Mouse (Mus musculus): ENCODE measurements around the gene Man1c1. TPM values are rescaled to one million over a fixed set of nuclear protein-coding genes. Genes with fewer than 3 reads are reported as not detected.

Gene Man1c1
- polyA plus RNA-seq, 1 experiment: 6.9 TPM

DNA sequence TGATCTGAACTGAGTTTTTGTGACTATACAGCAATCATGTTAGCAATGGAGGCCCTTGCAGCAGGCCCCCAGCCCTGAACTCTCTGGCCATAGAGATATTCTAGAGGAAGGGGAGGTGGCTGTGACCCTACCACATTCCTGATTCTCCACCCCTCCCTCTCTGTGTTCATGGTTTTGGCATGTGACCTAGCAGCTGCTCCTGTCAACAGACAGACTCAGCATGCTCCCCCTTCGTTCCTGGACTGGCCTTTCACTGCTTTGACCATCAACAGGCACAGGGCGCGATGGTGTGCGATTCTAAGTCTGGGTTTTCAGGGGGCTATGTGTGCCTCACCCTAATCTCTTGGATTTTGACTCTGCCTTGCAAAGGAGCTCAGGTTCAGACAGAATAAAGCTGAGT, 86.3 kb downstream of the Man1c1 start:
- H3K4me3 ChIP-seq (ENCODE audit: extremely low read depth, insufficient read depth, insufficient read length): no peak overlapping the region
- H3K4me1 ChIP-seq (ENCODE audit: control insufficient read depth, insufficient read depth, insufficient read length): peaks cover 21% of the 10 kb centered on the region; the same call in 1 of the 2 replicates
- no peaks in the 10 kb centered on the region for H3K27me3 ChIP-seq (ENCODE audit: control insufficient read depth, insufficient read depth, low read length)
- WGBS: 98% methylated on average over 4 of the region's 4 CpGs
- TF ChIP-seq CTCF (IDR thresholded peaks at IDR 0.05; ENCODE audit: extremely low read depth, insufficient read depth, insufficient read length, insufficient replicate concordance) (no peak), POLR2A (IDR thresholded peaks at IDR 0.05; ENCODE audit: low read depth, low read length) (no peak)
- no peaks in the 10 kb centered on the region for H3K36me3 ChIP-seq (ENCODE audit: control insufficient read depth, insufficient read depth, low read length)
- DNase-seq (ENCODE audit: low read depth in 1 of 2, low spot score in 2 of 2): no peak
- H3K27ac ChIP-seq (ENCODE audit: insufficient read depth, low read length): no peak overlapping the region

GRCm38 (mm10) chr4:134615929-134616625, 88.0 kb downstream of the Man1c1 start:
- Histone ChIP-seq H3K4me1 (ENCODE audit: control insufficient read depth, insufficient read depth, insufficient read length) (peaks cover 21% of the 10 kb centered on the region; the same call in 1 of the 2 replicates), H3K27ac (ENCODE audit: insufficient read depth, low read length) (no peak overlapping the region), H3K4me3 (ENCODE audit: extremely low read depth, insufficient read depth, insufficient read length) (no peak overlapping the region), H3K36me3 (ENCODE audit: control insufficient read depth, insufficient read depth, low read length) (no peaks in the 10 kb centered on the region), H3K27me3 (ENCODE audit: control insufficient read depth, insufficient read depth, low read length) (no peaks in the 10 kb centered on the region)
- DNase-seq (ENCODE audit: low read depth in 1 of 2, low spot score in 2 of 2): no peak
- no peak for TF ChIP-seq POLR2A (IDR thresholded peaks at IDR 0.05; ENCODE audit: low read depth, low read length)
- TF ChIP-seq CTCF (IDR thresholded peaks at IDR 0.05; ENCODE audit: extremely low read depth, insufficient read depth, insufficient read length, insufficient replicate concordance): no peak
- 91% methylated on average over 15 of the region's 15 CpGs for WGBS

DNA sequence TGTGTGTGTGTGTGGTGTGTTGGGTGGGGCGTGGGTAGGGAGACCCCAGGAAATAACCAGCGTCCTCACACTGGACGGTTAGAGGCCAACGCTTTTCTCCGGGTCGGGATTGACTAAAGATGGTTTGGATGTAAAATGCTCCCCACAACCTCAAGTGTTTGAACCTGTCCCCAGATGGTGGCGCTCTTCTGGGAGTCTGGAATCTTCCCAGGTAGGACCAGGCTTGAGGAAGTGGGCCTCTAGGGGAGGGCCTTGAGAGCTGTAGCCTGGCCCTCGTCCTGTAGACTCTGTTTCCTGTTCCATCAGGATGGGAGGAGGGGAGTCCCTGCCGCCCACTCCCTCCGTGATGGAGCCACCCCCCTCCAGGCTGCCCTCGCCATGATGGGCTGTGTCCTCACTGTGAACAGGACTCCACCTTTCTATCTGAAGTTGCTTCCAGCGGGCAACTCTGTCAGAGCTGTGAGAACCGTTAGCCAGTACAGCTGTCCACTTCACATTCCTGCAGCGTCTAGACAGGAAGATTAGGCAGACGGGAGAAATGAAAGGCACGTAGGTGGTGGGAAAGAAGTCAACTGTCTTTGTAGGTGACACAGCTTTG, 91.9 kb downstream of the Man1c1 start:
- WGBS: 81% methylated on average over 16 of the region's 16 CpGs
- TF ChIP-seq CTCF (IDR thresholded peaks at IDR 0.05; ENCODE audit: extremely low read depth, insufficient read depth, insufficient read length, insufficient replicate concordance) (no peak), POLR2A (IDR thresholded peaks at IDR 0.05; ENCODE audit: low read depth, low read length) (no peak)
- no peak overlapping the region for H3K4me3 ChIP-seq (ENCODE audit: extremely low read depth, insufficient read depth, insufficient read length)

DNA sequence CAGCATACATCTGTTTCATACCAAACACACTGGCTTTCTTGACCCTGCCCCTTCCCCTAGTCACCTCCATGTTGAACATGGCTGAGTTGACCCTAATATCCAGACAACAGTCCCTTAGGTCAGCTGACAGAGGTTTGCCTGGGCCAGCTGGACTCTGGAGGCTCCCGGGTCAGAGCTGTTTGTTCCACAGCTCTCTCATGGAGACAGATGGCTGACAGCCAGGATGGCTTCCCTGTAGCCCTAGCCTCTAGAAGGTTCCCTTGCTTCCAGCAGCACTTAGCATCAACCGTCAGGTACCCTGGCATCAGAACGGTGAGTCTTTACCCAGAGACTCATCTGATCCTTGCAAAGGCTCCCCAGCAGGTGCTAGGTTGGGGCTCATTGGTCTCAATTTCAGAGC, 93.5 kb downstream of the Man1c1 start:
- Histone ChIP-seq H3K4me1 (ENCODE audit: control insufficient read depth, insufficient read depth, insufficient read length) (peaks cover 3% of the 10 kb centered on the region; the same call in 1 of the 2 replicates), H3K27ac (ENCODE audit: insufficient read depth, low read length) (no peak overlapping the region), H3K4me3 (ENCODE audit: extremely low read depth, insufficient read depth, insufficient read length) (no peak overlapping the region), H3K36me3 (ENCODE audit: control insufficient read depth, insufficient read depth, low read length) (no peaks in the 10 kb centered on the region), H3K27me3 (ENCODE audit: control insufficient read depth, insufficient read depth, low read length) (no peaks in the 10 kb centered on the region)
- TF ChIP-seq CTCF (IDR thresholded peaks at IDR 0.05; ENCODE audit: extremely low read depth, insufficient read depth, insufficient read length, insufficient replicate concordance) (no peak), POLR2A (IDR thresholded peaks at IDR 0.05; ENCODE audit: low read depth, low read length) (no peak)
- 92% methylated on average over 3 of the region's 3 CpGs for WGBS
- DNase-seq (ENCODE audit: low read depth in 1 of 2, low spot score in 2 of 2): no peak

More for the DNA sequence above, 91.9 kb downstream of the Man1c1 start:
- no peak for DNase-seq (ENCODE audit: low read depth in 1 of 2, low spot score in 2 of 2)
- Histone ChIP-seq H3K36me3 (ENCODE audit: control insufficient read depth, insufficient read depth, low read length) (no peaks in the 10 kb centered on the region), H3K27ac (ENCODE audit: insufficient read depth, low read length) (no peak overlapping the region), H3K27me3 (ENCODE audit: control insufficient read depth, insufficient read depth, low read length) (no peaks in the 10 kb centered on the region), H3K4me1 (ENCODE audit: control insufficient read depth, insufficient read depth, insufficient read length) (peaks cover 4% of the 10 kb centered on the region; the same call in 1 of the 2 replicates)

DNA sequence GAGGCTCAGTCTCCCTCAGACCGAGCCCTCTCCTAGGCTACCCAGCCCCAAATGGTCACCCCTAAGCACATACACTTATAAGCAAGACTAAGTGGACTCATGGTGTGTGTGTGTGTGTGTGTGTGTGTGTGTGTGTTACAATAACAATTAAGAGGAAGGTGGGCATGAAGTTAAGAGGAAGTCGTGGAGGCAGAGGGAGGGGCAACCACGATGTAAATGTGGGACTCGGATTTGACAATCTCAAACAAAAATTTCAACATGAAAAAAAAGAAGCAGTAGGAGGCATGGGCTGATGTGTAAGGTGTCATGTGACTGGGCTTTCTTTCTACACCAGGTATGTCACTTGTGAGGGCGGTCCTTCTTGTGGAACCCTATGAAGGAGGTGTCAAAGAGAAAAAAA, 96.4 kb downstream of the Man1c1 start:
- Histone ChIP-seq H3K4me1 (ENCODE audit: control insufficient read depth, insufficient read depth, insufficient read length) (no peaks in the 10 kb centered on the region), H3K27me3 (ENCODE audit: control insufficient read depth, insufficient read depth, low read length) (no peaks in the 10 kb centered on the region), H3K27ac (ENCODE audit: insufficient read depth, low read length) (no peak overlapping the region), H3K4me3 (ENCODE audit: extremely low read depth, insufficient read depth, insufficient read length) (no peak overlapping the region), H3K36me3 (ENCODE audit: control insufficient read depth, insufficient read depth, low read length) (no peaks in the 10 kb centered on the region)
- DNase-seq (ENCODE audit: low read depth in 1 of 2, low spot score in 2 of 2): no peak
- 52% methylated on average over 5 of the region's 5 CpGs for WGBS
- TF ChIP-seq CTCF (IDR thresholded peaks at IDR 0.05; ENCODE audit: extremely low read depth, insufficient read depth, insufficient read length, insufficient replicate concordance): no peak
- TF ChIP-seq POLR2A (IDR thresholded peaks at IDR 0.05; ENCODE audit: low read depth, low read length): no peak

GRCm38 (mm10) chr4:134606054-134606453, 98.0 kb downstream of the Man1c1 start:
- Histone ChIP-seq H3K36me3 (ENCODE audit: control insufficient read depth, insufficient read depth, low read length) (no peaks in the 10 kb centered on the region), H3K27me3 (ENCODE audit: control insufficient read depth, insufficient read depth, low read length) (no peaks in the 10 kb centered on the region), H3K4me1 (ENCODE audit: control insufficient read depth, insufficient read depth, insufficient read length) (peaks cover 15% of the 10 kb centered on the region; the same call in 1 of the 2 replicates), H3K27ac (ENCODE audit: insufficient read depth, low read length) (no peak overlapping the region), H3K4me3 (ENCODE audit: extremely low read depth, insufficient read depth, insufficient read length) (no peak overlapping the region)
- 61% methylated on average over 5 of the region's 5 CpGs for WGBS
- DNase-seq (ENCODE audit: low read depth in 1 of 2, low spot score in 2 of 2): no peak
- TF ChIP-seq CTCF (IDR thresholded peaks at IDR 0.05; ENCODE audit: extremely low read depth, insufficient read depth, insufficient read length, insufficient replicate concordance) (no peak), POLR2A (IDR thresholded peaks at IDR 0.05; ENCODE audit: low read depth, low read length) (no peak)

DNA sequence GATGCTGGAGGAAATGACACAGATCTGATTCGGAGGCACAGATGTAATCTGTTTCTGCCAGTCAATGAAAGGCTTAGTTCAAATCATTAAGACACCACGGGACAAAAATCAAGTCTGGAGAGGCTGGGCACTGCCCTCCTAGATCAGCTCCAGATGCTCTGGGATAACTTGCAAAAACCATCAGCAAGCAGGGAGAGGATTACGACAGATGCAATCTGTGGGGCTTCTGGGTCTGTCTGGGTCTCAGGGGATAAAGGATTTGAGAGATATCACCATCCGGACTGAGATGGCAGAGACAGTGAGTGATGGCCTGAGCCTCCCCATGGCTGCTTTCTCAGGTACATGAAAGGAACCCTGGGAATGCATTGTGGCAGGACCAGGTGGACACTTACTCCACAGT, 99.6 kb downstream of the Man1c1 start:
- Histone ChIP-seq H3K27me3 (ENCODE audit: control insufficient read depth, insufficient read depth, low read length) (no peaks in the 10 kb centered on the region), H3K4me1 (ENCODE audit: control insufficient read depth, insufficient read depth, insufficient read length) (peaks cover 17% of the 10 kb centered on the region; the same call in 1 of the 2 replicates)

More for the DNA sequence above, 99.6 kb downstream of the Man1c1 start:
- no peaks in the 10 kb centered on the region for H3K36me3 ChIP-seq (ENCODE audit: control insufficient read depth, insufficient read depth, low read length)
- TF ChIP-seq CTCF (IDR thresholded peaks at IDR 0.05; ENCODE audit: extremely low read depth, insufficient read depth, insufficient read length, insufficient replicate concordance): no peak
- DNase-seq (ENCODE audit: low read depth in 1 of 2, low spot score in 2 of 2): no peak
- H3K27ac ChIP-seq (ENCODE audit: insufficient read depth, low read length): no peak overlapping the region
- H3K4me3 ChIP-seq (ENCODE audit: extremely low read depth, insufficient read depth, insufficient read length): no peak overlapping the region
- 74% methylated on average over 4 of the region's 4 CpGs for WGBS

Data from spleen, adult 2 months (tissue).